Mouse (Mus musculus) colon, adult 2 months (tissue): ENCODE data around the gene Grsf1. TPM values are rescaled to one million over a fixed set of nuclear protein-coding genes. Genes with fewer than 3 reads are reported as not detected.

Source experiments
- polyA plus RNA-seq: library from polyadenylated mRNA; depleted of rRNA; stranded (reverse); fragments of >200 nt; gene quantifications from 2 replicates; pipeline ENCODE4 v1.2.3, GENCODE M21; 2012; rRNA removed

The Grsf1 gene
- polyA plus RNA-seq: 34.8 and 38.9 TPM in 2 replicates

DNA sequence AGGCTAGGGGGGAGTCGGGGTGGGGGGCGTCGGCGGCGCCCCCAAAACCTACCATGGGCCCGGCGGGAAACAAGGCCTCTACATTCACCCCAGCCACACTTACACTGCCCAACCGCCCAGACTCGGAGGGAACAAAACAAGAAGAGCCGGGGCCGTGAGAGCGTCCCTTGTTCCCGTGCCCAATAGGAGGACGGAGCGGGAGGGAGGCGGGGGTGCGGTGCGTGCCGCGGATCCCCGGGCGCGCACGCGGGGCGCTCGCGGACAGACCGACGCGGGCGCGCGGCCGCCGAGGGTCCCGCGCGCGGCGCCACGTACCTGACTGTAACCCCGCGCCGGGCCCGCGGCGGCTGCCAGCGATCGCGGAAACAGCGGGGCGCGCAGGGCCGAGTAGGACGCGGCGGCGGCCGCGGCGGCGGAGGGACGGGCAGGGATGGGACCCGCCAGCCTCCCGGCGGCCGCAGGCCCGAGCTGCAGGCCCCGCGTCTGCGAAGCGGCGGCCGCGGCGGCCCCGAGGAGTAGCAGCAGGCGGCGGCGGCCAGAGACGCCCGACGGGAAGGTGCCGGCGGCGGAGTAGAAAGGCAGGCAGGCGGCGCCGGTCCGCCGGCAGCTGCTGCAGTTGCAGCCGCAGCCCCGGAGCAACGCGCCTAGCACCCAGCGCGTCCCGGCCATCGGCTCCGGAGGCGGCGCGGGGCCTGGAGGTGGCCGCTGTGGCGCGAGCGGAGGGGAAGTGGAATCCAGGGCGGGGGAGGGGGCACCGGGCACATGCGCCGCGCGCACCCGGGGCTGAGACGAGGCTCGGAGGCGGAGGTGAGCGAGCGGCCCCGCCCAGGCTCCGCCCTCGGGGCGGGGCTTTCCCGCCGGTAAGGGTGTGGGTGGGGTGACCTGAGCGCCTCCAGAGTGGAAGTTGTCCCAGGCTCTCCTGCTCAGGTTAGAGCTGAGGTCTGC, at the start of gene Grsf1:
Gene Grsf1 (minus strand): TSS at position 729 of the 945 bp plus-strand sequence.

GRCm38 (mm10) chr5:88720116-88721002, 44.4 kb upstream of the Grsf1 start, which contains the start of gene Mob1b:
Gene Mob1b, plus strand, starts transcription at chr5:88720855.

Other genes with a start within 250 kb of the Grsf1 start
- not detected in 2 replicates for gene Ambn, start 220.2 kb downstream of the Grsf1 start, polyA plus RNA-seq
- not detected in 2 replicates for gene Enam, start 188.2 kb downstream of the Grsf1 start, polyA plus RNA-seq
- gene Jchain, start 148.3 kb downstream of the Grsf1 start, polyA plus RNA-seq: 300 and 332 TPM in 2 replicates
- 8.1 and 9.0 TPM in 2 replicates for gene Utp3, start 121.7 kb downstream of the Grsf1 start, polyA plus RNA-seq
- 6.1 and 6.2 TPM in 2 replicates for gene Rufy3, start 111.1 kb downstream of the Grsf1 start, polyA plus RNA-seq
- 3.1 and 3.3 TPM in 2 replicates for gene Mob1b, start 44.7 kb upstream of the Grsf1 start, polyA plus RNA-seq
- gene Dck, start 88.8 kb upstream of the Grsf1 start, polyA plus RNA-seq: 2.4 and 3.0 TPM in 2 replicates
- 10.1 and 11.4 TPM in 2 replicates for gene Slc4a4, start 210.6 kb upstream of the Grsf1 start, polyA plus RNA-seq